Mouse (Mus musculus) gastrocnemius, adult 2 months (tissue): Measurements from ENCODE around the gene Bok. TPM values are rescaled to one million over a fixed set of nuclear protein-coding genes. Genes with fewer than 3 reads are reported as not detected.

Experiments
- DNase-seq: peaks from one replicate; pipeline ENCODE4 v3.0.0; 2022
- H3K27ac ChIP-seq: fragments of 200-600 bp; 2 replicates; pipeline ENCODE4 v1.8.1; 2022; ENCODE audit warnings: mild to moderate bottlenecking
- H3K4me3 ChIP-seq: fragments of 200-600 bp; 2 replicates; pipeline ENCODE4 v1.8.1; 2022; ENCODE audit warnings: mild to moderate bottlenecking, moderate library complexity
- CTCF ChIP-seq: fragments of 200-600 bp; IDR thresholded peaks from 2 replicates; pipeline ENCODE4 v1.8.1; 2022; ENCODE audit warnings: antibody characterized with exemption, mild to moderate bottlenecking, moderate library complexity
- intact Hi-C: fragments of 180-260 bp; cut with DNase I; formaldehyde crosslinking; loops from one replicate; pipeline ENCODE4 v1.15.1; 2025
- total RNA-seq, 2 experiments: library from RNA; stranded (reverse); gene quantifications; 2 replicates each; pipeline ENCODE4 v1.2.3; 2021

Bok gene
- total RNA-seq, 2 experiments from 2014 or later: 0.59 to 1.1 TPM

GRCm38 (mm10) chr1:93668791-93669548, 16.5 kb upstream of the Bok start:
- H3K27ac ChIP-seq: peak overlapping the region; percentile 72
- intact Hi-C loops: loop anchor here (1.0 to 2.0 kb wide), 2 partner anchors 57 to 134 kb away; partner anchors contain the start of gene Ing5
- DNase-seq: peak; percentile 85
- H3K4me3 ChIP-seq: peak overlapping the region; percentile 71
- peak; percentile 79 for TF ChIP-seq CTCF

DNA sequence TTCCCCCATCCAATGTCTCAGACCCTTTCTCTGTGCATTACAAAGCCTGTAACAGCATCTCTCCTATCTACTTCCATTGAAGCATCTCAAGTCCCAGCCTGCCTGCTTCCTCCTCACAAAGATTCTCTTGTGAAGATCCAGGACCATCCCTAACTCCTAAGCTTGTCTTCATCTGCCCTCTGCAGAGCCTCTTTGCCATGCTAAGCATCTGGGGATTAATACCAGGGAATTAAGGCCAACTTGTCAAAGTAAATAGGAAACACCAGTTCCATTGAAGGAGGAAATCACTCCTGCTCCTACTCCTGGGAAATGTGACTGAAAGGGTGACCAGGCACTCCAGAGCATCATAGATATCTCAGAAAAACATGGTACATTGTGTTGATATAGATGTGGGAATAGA, 15.5 kb upstream of the Bok start:
- no peak for TF ChIP-seq CTCF
- no peak for DNase-seq
- intact Hi-C loops: loop anchor here (2.0 kb wide), 1 partner anchor 133 kb away; the partner anchor contains the start of gene Ing5
- Histone ChIP-seq H3K27ac (no peak overlapping the region), H3K4me3 (no peak overlapping the region)

- no peak for TF ChIP-seq CTCF
- no peak for DNase-seq
- intact Hi-C loops: no loop called here
- Histone ChIP-seq H3K27ac (no peak overlapping the region), H3K4me3 (no peak overlapping the region)
Measured at GRCm38 (mm10) chr1:93672682-93673081, 12.8 kb upstream of the Bok start.

- no peak for TF ChIP-seq CTCF
- H3K27ac ChIP-seq: no peak overlapping the region
- intact Hi-C loops: no loop called here
- no peak overlapping the region for H3K4me3 ChIP-seq
- peak; percentile 71 for DNase-seq
Measured at GRCm38 (mm10) chr1:93678386-93678785, 7.1 kb upstream of the Bok start.

DNA sequence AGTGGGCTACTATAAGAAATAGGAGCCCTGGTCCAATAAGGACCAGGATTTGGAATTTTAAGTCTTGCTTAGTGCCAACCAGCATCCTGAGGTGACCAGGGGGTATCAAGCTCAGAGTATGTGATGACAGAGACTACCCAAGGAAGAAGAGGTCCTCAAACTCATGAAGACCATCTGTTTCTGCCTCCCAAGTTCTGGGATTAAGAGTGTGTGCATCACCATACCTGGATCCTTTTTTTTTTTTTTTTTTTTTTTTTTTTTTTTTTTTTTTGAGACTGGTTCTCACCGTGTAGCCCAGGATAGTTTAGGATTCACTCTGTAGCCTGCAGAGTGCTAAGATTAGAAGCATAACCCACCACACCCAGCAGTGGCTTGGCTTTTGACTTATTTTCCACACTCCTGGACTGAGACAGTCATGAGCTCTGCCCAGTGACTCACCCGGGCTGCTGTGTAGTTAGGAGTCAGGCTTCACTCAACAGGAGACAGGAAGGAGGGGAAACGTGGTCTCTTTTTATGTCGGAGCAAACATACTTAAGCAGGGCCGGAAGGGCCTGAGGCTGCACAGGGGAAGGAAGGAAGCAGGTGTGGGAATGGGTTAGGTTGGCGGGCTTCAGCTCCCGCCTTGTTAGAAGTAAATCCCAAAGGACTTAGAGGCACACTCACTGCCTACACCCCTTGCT, 5.4 kb upstream of the Bok start:
- peak; percentile 61 for DNase-seq
- intact Hi-C loops: no loop called here
- Histone ChIP-seq H3K4me3 (no peak overlapping the region), H3K27ac (peak overlapping the region; percentile 66)
- TF ChIP-seq CTCF: no peak

GRCm38 (mm10) chr1:93686245-93686960, 943 bp downstream of the Bok start:
- intact Hi-C loops: no loop called here
- Histone ChIP-seq H3K4me3 (peak overlapping the region; percentile 72), H3K27ac (peak overlapping the region; percentile 54)
- peak; percentile 45 for TF ChIP-seq CTCF
- peak; percentile 53 for DNase-seq

DNA sequence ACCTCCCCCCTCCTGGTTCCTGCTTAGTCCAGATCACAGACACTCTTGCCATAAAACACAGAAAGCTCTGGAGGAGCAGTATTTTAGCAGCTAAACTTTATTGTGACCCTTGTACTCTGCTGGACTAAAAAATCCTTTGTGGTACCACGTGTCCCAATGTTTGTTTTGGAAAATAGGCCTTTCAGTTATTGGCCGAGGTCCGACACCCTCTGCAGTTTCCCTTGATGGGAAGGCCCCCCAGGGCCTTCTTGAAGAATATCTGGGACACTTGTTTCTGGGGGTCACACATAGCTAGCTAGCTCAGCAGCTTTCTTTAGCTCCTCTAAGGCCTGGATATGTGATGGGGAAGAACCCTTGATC, 1.5 kb downstream of the Bok start:
- DNase-seq: no peak
- Histone ChIP-seq H3K4me3 (peak overlapping the region; percentile 72), H3K27ac (peak overlapping the region; percentile 54)
- TF ChIP-seq CTCF: no peak
- intact Hi-C loops: no loop called here

- intact Hi-C loops: no loop called here
- Histone ChIP-seq H3K27ac (no peak overlapping the region), H3K4me3 (no peak overlapping the region)
- no peak for DNase-seq
- TF ChIP-seq CTCF: no peak
Measured at GRCm38 (mm10) chr1:93688154-93688553, 2.7 kb downstream of the Bok start.

DNA sequence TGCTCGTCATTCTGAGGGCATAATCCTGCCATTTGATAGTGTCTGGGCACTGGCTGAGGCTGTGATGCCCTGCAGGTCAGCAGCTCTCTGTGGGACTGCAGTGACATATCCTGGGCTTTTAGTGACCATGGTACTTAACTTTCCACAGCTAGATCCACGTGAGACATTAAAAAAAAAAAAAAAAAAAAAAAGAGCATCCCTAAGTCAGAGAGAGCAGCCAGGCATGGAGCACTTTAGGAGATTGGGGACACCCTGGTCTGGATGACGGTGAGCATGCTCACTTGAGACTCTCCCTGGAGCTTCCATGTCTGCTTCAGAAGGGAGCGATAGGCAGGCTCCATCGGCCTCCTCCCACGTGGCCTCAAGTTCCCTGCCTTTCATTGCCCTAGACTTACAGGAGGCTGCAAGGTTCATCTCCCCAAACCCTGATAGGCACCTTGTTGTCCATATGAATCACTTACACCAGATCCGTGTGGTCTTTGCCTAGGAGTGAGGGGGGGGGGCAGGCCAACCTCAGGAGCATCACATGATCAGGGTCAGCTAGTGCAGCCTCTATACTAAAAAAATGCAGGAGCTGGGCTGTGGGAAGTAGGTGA, 4.5 kb downstream of the Bok start:
- intact Hi-C loops: no loop called here
- TF ChIP-seq CTCF: no peak
- DNase-seq: no peak

DNA sequence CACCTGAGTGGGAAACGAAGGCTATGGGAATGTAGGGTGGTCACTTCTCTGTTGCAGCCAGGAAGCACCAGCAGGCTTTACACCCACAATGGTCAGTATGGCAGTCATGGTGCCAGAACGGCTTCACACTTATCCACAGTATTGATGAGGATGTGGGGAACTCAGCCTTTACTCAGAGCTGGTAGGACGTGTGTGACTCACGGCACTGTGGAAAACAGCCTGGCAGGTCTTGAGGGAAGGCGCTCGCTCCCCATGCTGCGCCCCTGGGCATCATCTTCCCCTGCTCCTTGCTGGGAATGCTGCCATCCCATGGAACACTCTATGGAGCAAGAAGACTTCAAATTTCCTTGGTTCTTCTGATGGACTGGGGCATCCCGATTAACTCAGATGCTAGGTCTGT, 5.6 kb downstream of the Bok start:
- TF ChIP-seq CTCF: no peak
- no peak for DNase-seq
- Histone ChIP-seq H3K4me3 (no peak overlapping the region), H3K27ac (no peak overlapping the region)
- intact Hi-C loops: no loop called here

More for the DNA sequence above, 4.5 kb downstream of the Bok start:
- Histone ChIP-seq H3K27ac (no peak overlapping the region), H3K4me3 (no peak overlapping the region)

DNA sequence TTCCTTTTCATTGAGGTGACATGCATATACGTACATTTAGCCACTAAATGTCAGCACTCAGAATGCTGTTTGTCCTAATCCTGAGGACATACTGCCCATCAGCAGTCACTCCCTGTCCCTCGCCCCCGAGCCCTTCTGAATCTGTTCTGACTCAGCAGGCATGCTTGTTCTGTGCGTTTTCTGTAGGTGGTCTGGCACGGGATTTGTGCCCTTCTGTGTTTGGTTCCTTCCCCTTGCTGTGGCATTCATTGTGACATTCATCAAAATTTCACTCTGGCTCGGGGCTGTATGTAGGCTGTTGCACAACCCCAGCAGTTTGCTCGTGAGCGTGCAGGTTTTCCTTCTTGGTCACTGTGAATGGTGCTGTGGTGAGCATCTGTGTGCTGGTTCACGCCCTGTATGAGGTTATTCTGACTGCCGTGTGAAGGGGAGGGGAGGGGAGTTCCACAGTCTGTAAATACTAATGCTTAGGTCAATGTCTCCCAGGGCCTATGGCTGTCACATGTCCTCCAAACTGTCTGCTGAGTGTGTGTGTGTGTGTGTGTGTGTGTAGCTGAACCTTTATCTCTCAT, 6.4 kb downstream of the Bok start:
- no peak for TF ChIP-seq CTCF
- H3K27ac ChIP-seq: no peak overlapping the region

DNA sequence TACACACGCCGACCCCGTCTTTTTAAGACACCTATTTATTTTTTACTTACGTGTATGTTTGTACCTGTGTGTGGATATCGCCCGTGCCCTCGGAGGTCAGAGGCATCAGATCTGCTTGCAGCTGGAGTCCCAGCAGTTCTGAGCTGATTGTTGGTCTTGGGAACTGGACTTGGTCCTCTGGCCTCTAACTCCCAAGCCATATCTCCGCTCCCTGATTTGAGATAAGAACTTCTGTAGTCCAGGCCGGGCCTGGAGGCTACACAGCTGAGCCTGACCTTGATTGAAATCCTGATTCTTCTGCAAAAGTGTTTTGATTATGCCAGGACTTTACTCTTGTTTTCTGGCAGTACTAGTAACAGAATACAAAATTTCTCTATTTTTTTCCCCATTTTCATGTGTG, 7.3 kb downstream of the Bok start:
- H3K4me3 ChIP-seq: no peak overlapping the region
- no peak for DNase-seq

More for the DNA sequence above, 6.4 kb downstream of the Bok start:
- intact Hi-C loops: no loop called here
- no peak overlapping the region for H3K4me3 ChIP-seq
- DNase-seq: no peak

More for the DNA sequence above, 7.3 kb downstream of the Bok start:
- no peak for TF ChIP-seq CTCF
- intact Hi-C loops: no loop called here
- no peak overlapping the region for H3K27ac ChIP-seq
